Comparison of ENCODE assay signal across 8 mouse cellular contexts in genomic region chr17:34135297-34136224, GRCm38 (mm10). TPM values are rescaled to one million over a fixed set of nuclear protein-coding genes. Genes with fewer than 3 reads are reported as not detected.
A peak's percentile ranks its signal among the peaks of the same experiment; 100 is the strongest.
DNase-seq lines count a peak whose midpoint lies in the region; ATAC-seq lines count a peak whose summit lies in the region.

No protein-coding gene starts in this region.

- H3K4me2 ChIP-seq in heart, embryonic 14.5 days (ENCODE audit: low read length) = peak overlapping the region; percentile 75
- H3K4me2 ChIP-seq in liver, embryonic 13.5 days = peak overlapping the region; percentile 66
- peak overlapping the region; percentile 76 for H3K4me2 ChIP-seq in stomach, embryonic 16.5 days (ENCODE audit: low read depth, low read length)

- 6% methylated on average over 31 of the region's 31 CpGs for WGBS in heart, embryonic 14.5 days
- WGBS in liver, embryonic 13.5 days (ENCODE audit: insufficient replicate concordance) = 4% methylated on average over 31 of the region's 31 CpGs
- 6% methylated on average over 31 of the region's 31 CpGs for WGBS in stomach, embryonic 16.5 days

- peak overlapping the region; percentile 53 for H3K4me3 ChIP-seq in brown adipose tissue, adult 24 weeks (ENCODE audit: insufficient read depth, low read depth, low read length)
- H3K4me3 ChIP-seq in heart, embryonic 14.5 days (ENCODE audit: control insufficient read depth in 1 of 2, insufficient read depth in 1 of 2, low read depth in 1 of 2, low read length in 2 of 2) = peak overlapping the region; percentile 33 to 41
- peak overlapping the region; percentile 41 for H3K4me3 ChIP-seq in liver, embryonic 13.5 days (replicated peaks)
- peak overlapping the region; percentile 44 for H3K4me3 ChIP-seq in stomach, embryonic 16.5 days (replicated peaks; ENCODE audit: low read length)

- no peaks in the 10 kb centered on the region for H3K36me3 ChIP-seq in heart, embryonic 14.5 days (ENCODE audit: control insufficient read depth, insufficient read depth, low read length)
- H3K36me3 ChIP-seq in liver, embryonic 13.5 days = no peaks in the 10 kb centered on the region
- no peaks in the 10 kb centered on the region for H3K36me3 ChIP-seq in stomach, embryonic 16.5 days (ENCODE audit: control insufficient read depth, insufficient read depth, low read length)

- H3K9me3 ChIP-seq in heart, embryonic 14.5 days (ENCODE audit: control insufficient read depth, low read length) = no peaks in the 10 kb centered on the region
- no peaks in the 10 kb centered on the region for H3K9me3 ChIP-seq in liver, embryonic 13.5 days (replicated peaks)
- no peaks in the 10 kb centered on the region for H3K9me3 ChIP-seq in stomach, embryonic 16.5 days (replicated peaks; ENCODE audit: control insufficient read depth, low read length)

- peaks cover 26% of the 10 kb centered on the region for H3K27me3 ChIP-seq in heart, embryonic 14.5 days (ENCODE audit: control insufficient read depth, insufficient read depth, low read length)
- H3K27me3 ChIP-seq in liver, embryonic 13.5 days = peaks cover 54% of the 10 kb centered on the region
- H3K27me3 ChIP-seq in stomach, embryonic 16.5 days (ENCODE audit: control insufficient read depth, insufficient read depth, low read length) = peaks cover 8% of the 10 kb centered on the region; the same call in 1 of the 2 replicates

- DNase-seq in CD4-positive, CD25-positive, alpha-beta regulatory T cell, adult 2 months (ENCODE audit: low read depth, low spot score) = peak; percentile 99
- DNase-seq in fat pad, adult 2 months (ENCODE audit: extremely low read depth, low read depth, low spot score) = peak; percentile 79
- peak; percentile 98 for DNase-seq in kidney, postnatal 14 days
- peak; percentile 88 for DNase-seq in liver, embryonic 13.5 days
- peak; percentile 99 for DNase-seq in neural tube, embryonic 10.5 days (ENCODE audit: extremely low spot score, low spot score)

- peak; percentile 94 for ATAC-seq in heart, embryonic 14.5 days (ENCODE audit: insufficient number of reproducible peaks, insufficient read depth, low FRiP score, low read depth)
- peak; percentile 91 for ATAC-seq in liver, embryonic 13.5 days (ENCODE audit: low read depth)
- ATAC-seq in stomach, embryonic 16.5 days (ENCODE audit: insufficient read depth, low FRiP score) = peak; percentile 97

- H3K9ac ChIP-seq in heart, embryonic 14.5 days (ENCODE audit: low read length) = no peak overlapping the region
- peak overlapping the region; percentile 42; the same call in 1 of the 2 replicates for H3K9ac ChIP-seq in liver, embryonic 13.5 days
- H3K9ac ChIP-seq in stomach, embryonic 16.5 days (ENCODE audit: low read length) = peak overlapping the region; percentile 55

- H3K4me1 ChIP-seq in brown adipose tissue, adult 24 weeks (ENCODE audit: control insufficient read depth, insufficient read depth, insufficient read length, low read length) = no peaks in the 10 kb centered on the region
- peaks cover 5 to 12% of the 10 kb centered on the region in 2 experiments; a peak in 2 of 4 replicates for H3K4me1 ChIP-seq in heart, embryonic 14.5 days (ENCODE audit: control insufficient read depth in 2 of 2, insufficient read depth in 2 of 2, low read length in 2 of 2)
- H3K4me1 ChIP-seq in liver, embryonic 13.5 days (replicated peaks) = peaks cover 25% of the 10 kb centered on the region
- H3K4me1 ChIP-seq in stomach, embryonic 16.5 days (ENCODE audit: control insufficient read depth, insufficient read depth, low read length) = peaks cover 4% of the 10 kb centered on the region; the same call in 1 of the 2 replicates

- no peak overlapping the region; the same call in 1 of the 2 replicates for H3K27ac ChIP-seq in brown adipose tissue, adult 24 weeks (replicated peaks; ENCODE audit: low read depth, low read length)
- H3K27ac ChIP-seq in heart, embryonic 14.5 days (replicated peaks in 1 of 2; ENCODE audit: control insufficient read depth in 1 of 2, insufficient read depth in 1 of 2, low read depth in 2 of 2, low read length in 2 of 2) = no peak overlapping the region
- H3K27ac ChIP-seq in liver, embryonic 13.5 days = no peak overlapping the region
- H3K27ac ChIP-seq in stomach, embryonic 16.5 days (ENCODE audit: low read length) = no peak overlapping the region

RNA-seq across cellular contexts. Expression of gene H2-DMb2, which starts 7.5 kb away (rescaled TPM):
- polyA plus RNA-seq in brown adipose tissue, adult 24 weeks (2012; ENCODE audit: insufficient read depth, insufficient read length, missing spikeins) = not detected in 2 replicates
- polyA plus RNA-seq in heart, embryonic 14.5 days (2014; fragmentation: Nextera tagmentation; extraction: Ambion mirVana) = 0.32 and 0.36 TPM in 2 replicates
- polyA plus RNA-seq in liver, embryonic 13.5 days (2015; fragmentation: Nextera tagmentation; extraction: Ambion mirVana) = 0.31 and 0.36 TPM in 2 replicates
- polyA plus RNA-seq in stomach, embryonic 16.5 days (2015; fragmentation: Nextera tagmentation; extraction: Ambion mirVana) = 0.70 and 0.82 TPM in 2 replicates

RNA-seq across cellular contexts. Expression of gene Brd2, which starts 13.1 kb away (rescaled TPM):
- polyA plus RNA-seq in brown adipose tissue, adult 24 weeks (2012; ENCODE audit: insufficient read depth, insufficient read length, missing spikeins) = 82.7 and 86.3 TPM in 2 replicates
- polyA plus RNA-seq in heart, embryonic 14.5 days (2014; fragmentation: Nextera tagmentation; extraction: Ambion mirVana) = 72.8 and 74.9 TPM in 2 replicates
- 42.0 and 53.3 TPM in 2 replicates for polyA plus RNA-seq in liver, embryonic 13.5 days (2015; fragmentation: Nextera tagmentation; extraction: Ambion mirVana)
- polyA plus RNA-seq in stomach, embryonic 16.5 days (2015; fragmentation: Nextera tagmentation; extraction: Ambion mirVana) = 71.9 and 74.7 TPM in 2 replicates

RNA-seq across cellular contexts. Expression of gene H2-DMa, which starts 16.2 kb away (rescaled TPM):
- 6.9 and 10.5 TPM in 2 replicates for polyA plus RNA-seq in brown adipose tissue, adult 24 weeks (2012; ENCODE audit: insufficient read depth, insufficient read length, missing spikeins)
- polyA plus RNA-seq in heart, embryonic 14.5 days (2014; fragmentation: Nextera tagmentation; extraction: Ambion mirVana) = 5.7 and 9.3 TPM in 2 replicates
- 4.4 and 5.2 TPM in 2 replicates for polyA plus RNA-seq in liver, embryonic 13.5 days (2015; fragmentation: Nextera tagmentation; extraction: Ambion mirVana)
- 10.8 and 11.6 TPM in 2 replicates for polyA plus RNA-seq in stomach, embryonic 16.5 days (2015; fragmentation: Nextera tagmentation; extraction: Ambion mirVana)

RNA-seq across cellular contexts. Expression of gene H2-DMb1, which starts 17.3 kb away (rescaled TPM):
- 11.1 and 14.7 TPM in 2 replicates for polyA plus RNA-seq in brown adipose tissue, adult 24 weeks (2012; ENCODE audit: insufficient read depth, insufficient read length, missing spikeins)
- polyA plus RNA-seq in heart, embryonic 14.5 days (2014; fragmentation: Nextera tagmentation; extraction: Ambion mirVana) = 0.38 and 0.62 TPM in 2 replicates
- polyA plus RNA-seq in liver, embryonic 13.5 days (2015; fragmentation: Nextera tagmentation; extraction: Ambion mirVana) = 0.54 and 0.62 TPM in 2 replicates
- 2.0 and 2.9 TPM in 2 replicates for polyA plus RNA-seq in stomach, embryonic 16.5 days (2015; fragmentation: Nextera tagmentation; extraction: Ambion mirVana)

RNA-seq across cellular contexts. Expression of gene H2-Oa, which starts 43.4 kb away (rescaled TPM):
- polyA plus RNA-seq in brown adipose tissue, adult 24 weeks (2012; ENCODE audit: insufficient read depth, insufficient read length, missing spikeins) = not detected in 2 replicates
- 0.78 TPM in 1 of 2 replicates, not detected in the other for polyA plus RNA-seq in heart, embryonic 14.5 days (2014; fragmentation: Nextera tagmentation; extraction: Ambion mirVana)
- polyA plus RNA-seq in liver, embryonic 13.5 days (2015; fragmentation: Nextera tagmentation; extraction: Ambion mirVana) = 0.39 and 0.41 TPM in 2 replicates
- polyA plus RNA-seq in stomach, embryonic 16.5 days (2015; fragmentation: Nextera tagmentation; extraction: Ambion mirVana) = 0.61 and 0.64 TPM in 2 replicates
